Mouse (Mus musculus) natural killer cell, adult 2 months (primary cell): ENCODE data around the gene Nprl3.

Experiments used
- DNase-seq, 2 experiments: peaks; one replicate each; pipeline ENCODE4 v3.0.0; 2022; ENCODE audit warnings: low spot score in 2 of 2

The Nprl3 gene

GRCm38 (mm10) chr11:32245614-32246013 lies 21.9 kb downstream of the Nprl3 start:
- no peak for DNase-seq

- DNase-seq = no peak
These were observed 22.9 kb downstream of the Nprl3 start for GRCm38 (mm10) chr11:32244617-32245016.

- DNase-seq = no peak
These were observed 23.4 kb downstream of the Nprl3 start for GRCm38 (mm10) chr11:32244064-32244463.

- no peak for DNase-seq
These were observed 24.1 kb downstream of the Nprl3 start for GRCm38 (mm10) chr11:32243205-32243955.

GRCm38 (mm10) chr11:32242209-32242608 lies 25.3 kb downstream of the Nprl3 start:
- no peak for DNase-seq

GRCm38 (mm10) chr11:32241391-32241790 lies 26.1 kb downstream of the Nprl3 start:
- DNase-seq = no peak

GRCm38 (mm10) chr11:32238093-32238860 lies 29.2 kb downstream of the Nprl3 start:
- DNase-seq = peak; percentile 62 to 78

- no peak for DNase-seq
These were observed 30.1 kb downstream of the Nprl3 start for GRCm38 (mm10) chr11:32237411-32237795.

- peak in 1 of 2 experiments; percentile 31 for DNase-seq
These were observed 30.6 kb downstream of the Nprl3 start for GRCm38 (mm10) chr11:32236712-32237410.

- DNase-seq = no peak
These were observed 31.4 kb downstream of the Nprl3 start for GRCm38 (mm10) chr11:32236132-32236531.

- DNase-seq = no peak
These were observed 31.9 kb downstream of the Nprl3 start for GRCm38 (mm10) chr11:32235646-32236045.

GRCm38 (mm10) chr11:32234816-32235485 lies 32.6 kb downstream of the Nprl3 start:
- DNase-seq = no peak

GRCm38 (mm10) chr11:32233895-32234294 lies 33.6 kb downstream of the Nprl3 start:
- DNase-seq = no peak

GRCm38 (mm10) chr11:32232848-32233247 lies 34.7 kb downstream of the Nprl3 start:
- no peak for DNase-seq

GRCm38 (mm10) chr11:32231125-32231524 lies 36.4 kb downstream of the Nprl3 start:
- no peak for DNase-seq

GRCm38 (mm10) chr11:32230220-32230619 lies 37.3 kb downstream of the Nprl3 start:
- no peak for DNase-seq

GRCm38 (mm10) chr11:32228292-32228845 lies 39.1 kb downstream of the Nprl3 start:
- DNase-seq = no peak

- no peak for DNase-seq
These were observed 40.0 kb downstream of the Nprl3 start for GRCm38 (mm10) chr11:32227555-32227954.

GRCm38 (mm10) chr11:32227041-32227440 lies 40.5 kb downstream of the Nprl3 start:
- no peak for DNase-seq

GRCm38 (mm10) chr11:32226124-32226871 lies 41.2 kb downstream of the Nprl3 start, which contains the start of gene Mpg:
Mpg (plus strand) TSS chr11:32226505.
- peak; percentile 86 to 89 for DNase-seq
